Mouse (Mus musculus): Measurements from ENCODE around the gene Aqp3. TPM values are rescaled to one million over a fixed set of nuclear protein-coding genes. Genes with fewer than 3 reads are reported as not detected.
A peak's percentile ranks its signal among the peaks of the same experiment; 100 is the strongest.

Gene Aqp3
- polyA plus RNA-seq, 1 experiment from 2014 or later, result 0.11 TPM

DNA sequence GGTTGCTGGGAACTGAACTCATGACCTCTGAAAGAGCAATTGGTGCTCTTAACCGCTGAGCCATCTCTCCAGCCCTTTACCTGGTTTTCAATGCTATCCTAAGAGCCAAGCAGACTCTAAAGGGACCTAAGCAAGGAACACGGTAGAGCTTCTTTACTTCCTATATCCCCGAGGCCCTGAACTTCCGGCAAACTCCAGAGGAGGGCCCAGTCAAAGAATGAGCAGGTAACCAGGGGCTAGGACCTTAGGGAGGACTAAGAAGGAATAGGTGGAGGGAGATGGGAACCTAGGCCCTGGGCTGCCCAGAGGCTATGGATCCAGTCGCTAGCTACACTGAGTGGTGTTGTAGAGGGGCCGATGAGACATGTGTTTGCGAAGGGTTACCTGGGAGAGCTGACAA is 46.2 kb downstream of the Aqp3 start:
- Histone ChIP-seq H3K27me3 (replicated peaks; ENCODE audit: control insufficient read depth, insufficient read depth, low read length) (no peaks in the 10 kb centered on the region), H3K4me2 (ENCODE audit: low read length) (no peak overlapping the region), H3K27ac (ENCODE audit: low read length) (no peak overlapping the region), H3K4me1 (replicated peaks; ENCODE audit: control insufficient read depth, insufficient read depth, low read length) (peaks cover 3% of the 10 kb centered on the region), H3K4me3 (replicated peaks; ENCODE audit: low read length) (no peak overlapping the region), H3K9me3 (ENCODE audit: control insufficient read depth, low read length) (no peaks in the 10 kb centered on the region), H3K36me3 (ENCODE audit: control insufficient read depth, insufficient read depth) (no peaks in the 10 kb centered on the region), H3K9ac (replicated peaks; ENCODE audit: low read depth, low read length) (no peak overlapping the region)
- 81% methylated on average over 7 of the region's 7 CpGs for WGBS
- ATAC-seq, result no peak

- Histone ChIP-seq H3K4me2 (ENCODE audit: low read length) (peak overlapping the region; percentile 48), H3K4me3 (replicated peaks; ENCODE audit: low read length) (no peak overlapping the region), H3K36me3 (ENCODE audit: control insufficient read depth, insufficient read depth) (no peaks in the 10 kb centered on the region), H3K27ac (ENCODE audit: low read length) (no peak overlapping the region), H3K9me3 (ENCODE audit: control insufficient read depth, low read length) (no peaks in the 10 kb centered on the region), H3K9ac (replicated peaks; ENCODE audit: low read depth, low read length) (peak overlapping the region; percentile 48), H3K4me1 (replicated peaks; ENCODE audit: control insufficient read depth, insufficient read depth, low read length) (peaks cover 3% of the 10 kb centered on the region), H3K27me3 (replicated peaks; ENCODE audit: control insufficient read depth, insufficient read depth, low read length) (no peaks in the 10 kb centered on the region)
- WGBS, result 36% methylated on average over 16 of the region's 16 CpGs
- peak; percentile 88 for ATAC-seq
Observed at GRCm38 (mm10) chr4:41050726-41051675, 47.0 kb downstream of the Aqp3 start.

- H3K9me3 ChIP-seq (ENCODE audit: control insufficient read depth, low read length), result no peaks in the 10 kb centered on the region
- H3K4me2 ChIP-seq (ENCODE audit: low read length), result no peak overlapping the region
- H3K9ac ChIP-seq (replicated peaks; ENCODE audit: low read depth, low read length), result no peak overlapping the region
- 69% methylated on average over 2 of the region's 2 CpGs for WGBS
- no peaks in the 10 kb centered on the region for H3K27me3 ChIP-seq (replicated peaks; ENCODE audit: control insufficient read depth, insufficient read depth, low read length)
- peaks cover 3% of the 10 kb centered on the region for H3K4me1 ChIP-seq (replicated peaks; ENCODE audit: control insufficient read depth, insufficient read depth, low read length)
- H3K27ac ChIP-seq (ENCODE audit: low read length), result no peak overlapping the region
- H3K4me3 ChIP-seq (replicated peaks; ENCODE audit: low read length), result no peak overlapping the region
- no peak for ATAC-seq
- no peaks in the 10 kb centered on the region for H3K36me3 ChIP-seq (ENCODE audit: control insufficient read depth, insufficient read depth)
Observed at GRCm38 (mm10) chr4:41048926-41049325, 49.1 kb downstream of the Aqp3 start.

DNA sequence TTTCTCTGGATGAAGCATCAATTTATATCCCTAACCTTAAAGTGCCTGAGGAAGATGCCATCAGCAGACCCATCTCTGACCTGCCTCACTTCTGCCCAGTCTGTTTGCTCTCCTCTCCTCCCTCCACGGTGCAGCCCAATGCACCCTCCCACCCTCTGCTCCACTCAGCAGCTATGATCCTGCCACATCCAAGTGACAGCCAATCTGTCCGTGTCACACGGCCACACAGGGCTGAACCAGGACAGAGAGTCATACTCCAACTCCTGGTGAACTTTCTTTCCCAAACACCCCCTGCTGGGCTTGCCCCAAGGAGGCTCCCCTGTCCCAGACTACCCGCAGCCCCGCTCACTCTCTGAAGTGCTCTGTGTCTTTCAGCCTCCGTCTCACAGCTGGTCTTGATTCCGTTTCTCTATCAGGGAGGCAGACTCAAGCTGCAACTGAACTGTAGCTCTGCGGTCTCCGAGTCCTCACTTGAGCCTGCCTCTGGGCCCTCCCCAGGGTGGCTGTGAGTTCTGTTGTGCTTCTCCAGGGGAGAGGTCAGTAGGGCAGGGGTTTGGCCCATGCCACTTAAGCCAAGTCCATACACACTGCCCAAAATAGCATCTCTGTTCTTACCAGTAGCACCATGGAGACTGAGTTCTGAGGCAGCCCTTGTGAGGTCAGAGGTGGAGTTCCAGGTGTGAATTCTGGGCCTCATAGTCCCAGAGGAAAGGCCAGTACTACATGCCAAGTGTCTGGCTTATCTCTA is 50.3 kb downstream of the Aqp3 start, which contains the start of gene Aqp7:
Aqp7 (minus strand) TSS at position 616 of the 748 bp plus-strand sequence.
- Histone ChIP-seq H3K4me3 (replicated peaks; ENCODE audit: low read length) (no peak within 1 kb of the TSS), H3K27me3 (replicated peaks; ENCODE audit: control insufficient read depth, insufficient read depth, low read length) (no peaks in the 10 kb centered on the region), H3K4me2 (ENCODE audit: low read length) (no peak within 1 kb of the TSS), H3K4me1 (replicated peaks; ENCODE audit: control insufficient read depth, insufficient read depth, low read length) (peaks cover 3% of the 10 kb centered on the region), H3K9me3 (ENCODE audit: control insufficient read depth, low read length) (no peaks in the 10 kb centered on the region), H3K27ac (ENCODE audit: low read length) (no peak within 1 kb of the TSS), H3K9ac (replicated peaks; ENCODE audit: low read depth, low read length) (no peak within 1 kb of the TSS), H3K36me3 (ENCODE audit: control insufficient read depth, insufficient read depth) (no peaks in the 10 kb centered on the region)
- no peak for ATAC-seq
- WGBS, result 54% methylated on average over 9 of the region's 9 CpGs

DNA sequence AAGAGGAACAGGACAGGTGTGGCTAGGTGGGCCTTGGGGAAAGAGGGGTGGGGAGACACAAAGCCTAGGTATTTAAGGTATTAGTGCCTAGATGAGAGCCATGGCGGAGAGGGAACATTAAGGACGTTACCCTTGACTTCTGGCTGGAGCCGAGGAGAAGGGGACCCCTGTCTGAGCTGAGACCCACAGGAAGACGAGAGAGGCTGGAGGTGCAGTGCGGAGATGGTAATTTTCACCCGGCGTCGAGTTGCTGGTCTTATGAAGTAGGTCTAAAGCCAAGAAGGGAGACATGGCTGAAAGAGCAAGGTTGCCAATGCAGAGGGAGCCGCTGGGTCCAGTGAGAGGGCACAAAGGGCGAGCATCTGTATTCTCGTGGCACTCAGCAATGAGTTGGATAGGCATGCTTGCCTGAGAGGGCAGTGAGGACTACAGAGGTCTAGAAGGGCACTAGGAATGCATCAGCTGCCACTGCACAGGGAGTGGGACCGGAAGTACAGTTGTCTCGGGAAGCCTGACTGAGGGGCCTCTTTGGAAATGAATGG is 51.7 kb downstream of the Aqp3 start:
- 85% methylated on average over 13 of the region's 13 CpGs for WGBS
- Histone ChIP-seq H3K27ac (ENCODE audit: low read length) (no peak overlapping the region), H3K9me3 (ENCODE audit: control insufficient read depth, low read length) (no peaks in the 10 kb centered on the region), H3K36me3 (ENCODE audit: control insufficient read depth, insufficient read depth) (no peaks in the 10 kb centered on the region), H3K4me3 (replicated peaks; ENCODE audit: low read length) (no peak overlapping the region), H3K4me2 (ENCODE audit: low read length) (no peak overlapping the region), H3K4me1 (replicated peaks; ENCODE audit: control insufficient read depth, insufficient read depth, low read length) (peaks cover 3% of the 10 kb centered on the region), H3K9ac (replicated peaks; ENCODE audit: low read depth, low read length) (no peak overlapping the region), H3K27me3 (replicated peaks; ENCODE audit: control insufficient read depth, insufficient read depth, low read length) (no peaks in the 10 kb centered on the region)
- no peak for ATAC-seq

DNA sequence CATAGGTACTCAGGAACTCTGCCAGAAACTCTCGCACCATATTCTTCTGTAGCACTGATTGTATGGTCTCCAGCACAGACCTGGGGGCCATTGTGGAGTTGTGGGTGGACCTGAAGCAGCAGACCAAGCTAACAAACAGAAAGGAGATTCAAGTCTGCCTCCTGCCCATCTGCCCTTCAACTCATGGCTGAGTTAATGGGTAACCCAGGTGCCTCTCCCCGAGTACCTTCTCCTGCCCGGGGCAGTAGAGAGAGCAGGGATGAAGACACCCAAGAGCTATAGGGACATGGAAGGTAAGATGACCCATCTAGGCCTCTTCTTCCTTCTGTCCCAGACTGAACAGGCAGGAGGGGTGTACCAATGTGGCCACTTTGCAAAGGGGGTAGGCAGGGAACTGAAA is 52.7 kb downstream of the Aqp3 start:
- no peak overlapping the region for H3K4me2 ChIP-seq (ENCODE audit: low read length)
- no peaks in the 10 kb centered on the region for H3K36me3 ChIP-seq (ENCODE audit: control insufficient read depth, insufficient read depth)
- no peaks in the 10 kb centered on the region for H3K27me3 ChIP-seq (replicated peaks; ENCODE audit: control insufficient read depth, insufficient read depth, low read length)
- 98% methylated on average over 3 of the region's 3 CpGs for WGBS
- ATAC-seq, result no peak
- no peaks in the 10 kb centered on the region for H3K9me3 ChIP-seq (ENCODE audit: control insufficient read depth, low read length)
- no peak overlapping the region for H3K27ac ChIP-seq (ENCODE audit: low read length)
- H3K4me1 ChIP-seq (replicated peaks; ENCODE audit: control insufficient read depth, insufficient read depth, low read length), result no peaks in the 10 kb centered on the region
- H3K9ac ChIP-seq (replicated peaks; ENCODE audit: low read depth, low read length), result no peak overlapping the region
- H3K4me3 ChIP-seq (replicated peaks; ENCODE audit: low read length), result no peak overlapping the region

DNA sequence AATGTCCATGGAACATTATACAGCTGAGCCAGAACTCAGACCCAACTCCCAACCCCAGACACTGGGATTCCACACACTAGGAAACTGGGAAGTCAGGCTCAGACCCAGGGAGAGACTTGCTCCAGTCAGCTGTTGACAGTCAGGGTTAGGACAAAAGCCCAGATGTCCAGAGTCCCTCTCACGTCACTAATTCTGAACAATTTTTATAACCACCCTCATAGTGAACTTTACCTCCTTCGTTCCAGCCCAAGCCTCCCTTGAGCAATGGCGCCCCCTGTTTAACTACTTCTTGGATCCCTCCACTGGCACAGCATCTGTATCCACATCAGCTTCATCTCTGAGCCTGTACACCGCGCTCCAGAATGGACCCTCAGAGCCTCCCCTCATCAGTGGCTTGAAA is 54.0 kb downstream of the Aqp3 start:
- no peak overlapping the region for H3K27ac ChIP-seq (ENCODE audit: low read length)
- H3K4me1 ChIP-seq (replicated peaks; ENCODE audit: control insufficient read depth, insufficient read depth, low read length), result no peaks in the 10 kb centered on the region
- WGBS, result 79% methylated on average over 5 of the region's 5 CpGs
- ATAC-seq, result no peak
- no peak overlapping the region for H3K4me2 ChIP-seq (ENCODE audit: low read length)
- H3K9me3 ChIP-seq (ENCODE audit: control insufficient read depth, low read length), result no peaks in the 10 kb centered on the region
- no peaks in the 10 kb centered on the region for H3K36me3 ChIP-seq (ENCODE audit: control insufficient read depth, insufficient read depth)
- no peak overlapping the region for H3K9ac ChIP-seq (replicated peaks; ENCODE audit: low read depth, low read length)
- no peaks in the 10 kb centered on the region for H3K27me3 ChIP-seq (replicated peaks; ENCODE audit: control insufficient read depth, insufficient read depth, low read length)
- no peak overlapping the region for H3K4me3 ChIP-seq (replicated peaks; ENCODE audit: low read length)

- ATAC-seq, result no peak
- H3K9ac ChIP-seq (replicated peaks; ENCODE audit: low read depth, low read length), result no peak overlapping the region
Observed at GRCm38 (mm10) chr4:41042880-41043279, 55.1 kb downstream of the Aqp3 start.

More at GRCm38 (mm10) chr4:41042880-41043279, 55.1 kb downstream of the Aqp3 start:
- no peaks in the 10 kb centered on the region for H3K4me1 ChIP-seq (replicated peaks; ENCODE audit: control insufficient read depth, insufficient read depth, low read length)
- no peak overlapping the region for H3K27ac ChIP-seq (ENCODE audit: low read length)
- no peak overlapping the region for H3K4me3 ChIP-seq (replicated peaks; ENCODE audit: low read length)
- WGBS, result 82% methylated on average over 12 of the region's 12 CpGs
- H3K9me3 ChIP-seq (ENCODE audit: control insufficient read depth, low read length), result no peaks in the 10 kb centered on the region
- H3K36me3 ChIP-seq (ENCODE audit: control insufficient read depth, insufficient read depth), result no peaks in the 10 kb centered on the region
- H3K27me3 ChIP-seq (replicated peaks; ENCODE audit: control insufficient read depth, insufficient read depth, low read length), result no peaks in the 10 kb centered on the region
- H3K4me2 ChIP-seq (ENCODE audit: low read length), result no peak overlapping the region
